Mouse (Mus musculus) urinary bladder, postnatal 14 days (tissue): ENCODE measurements around the gene Gm3182.
"Not testable (repeated sequence)": the region's sequence is repeated elsewhere in the genome, so short reads cannot be mapped to it uniquely, and the experiment has no call there.

Experiments used
- DNase-seq: peaks from one replicate; pipeline ENCODE4 v3.0.0; 2021; ENCODE audit warnings: low spot score

The Gm3182 gene

GRCm38 (mm10) chr14:4481445-4481844, at the start of gene Gm3182:
Gm3182 (plus strand) TSS chr14:4481745.
- DNase-seq, result not testable (repeated sequence)

- not testable (repeated sequence) for DNase-seq
Observed at GRCm38 (mm10) chr14:4499425-4499824, 17.9 kb downstream of the Gm3182 start.
